Mouse (Mus musculus) myocyte (in vitro differentiated cells): ENCODE results near the gene Alkbh8.
"Not testable (repeated sequence)": the region's sequence is repeated elsewhere in the genome, so short reads cannot be mapped to it uniquely, and the experiment has no call there.

Experiments used
- MAX ChIP-seq: IDR thresholded peaks from one replicate; pipeline ENCODE4 v1.6.1; 2011; ENCODE audit warnings: low read depth, mild to moderate bottlenecking, control low read depth
- MYOG ChIP-seq, 3 experiments: IDR thresholded peaks; one replicate each; pipeline ENCODE4 v1.6.1; 2011; ENCODE audit warnings: control low read depth in 2 of 3, low read depth in 2 of 3, mild to moderate bottlenecking in 2 of 3; ENCODE audit not compliant: insufficient read length in 2 of 3, control insufficient read depth in 1 of 3, insufficient read depth in 1 of 3
- POLR2A ChIP-seq: IDR thresholded peaks from one replicate; pipeline ENCODE4 v1.6.1; 2011; ENCODE audit warnings: low read depth, mild to moderate bottlenecking, control low read depth, moderate library complexity; ENCODE audit not compliant: insufficient read length
- POLR2AphosphoS2 ChIP-seq: IDR thresholded peaks from one replicate; pipeline ENCODE4 v1.6.1; 2011; ENCODE audit warnings: low read depth, control low read depth; ENCODE audit not compliant: insufficient read length
- TCF12 ChIP-seq: IDR thresholded peaks from one replicate; pipeline ENCODE4 v1.6.1; 2011; ENCODE audit warnings: mild to moderate bottlenecking, control low read depth; ENCODE audit not compliant: poor library complexity, insufficient read depth, severe bottlenecking
- USF1 ChIP-seq: IDR thresholded peaks from one replicate; pipeline ENCODE4 v1.6.1; 2011; ENCODE audit warnings: low read depth, mild to moderate bottlenecking, control low read depth, moderate library complexity

GRCm38 (mm10) chr9:3327342-3328053 is 7.4 kb upstream of the Alkbh8 start:
- TF ChIP-seq POLR2AphosphoS2; POLR2A; TCF12; MAX; USF1; MYOG (IDR thresholded peaks at IDR 0.05; ENCODE audit: control insufficient read depth in 1 of 3, insufficient read depth in 1 of 3, insufficient read length in 2 of 3, low read depth in 2 of 3): not testable (repeated sequence)
